Mouse (Mus musculus): ENCODE results near the gene Limk2.

Limk2 gene

GRCm38 (mm10) chr11:3297871-3298812 lies 110.8 kb downstream of the Limk2 start:
- no peak for DNase-seq (ENCODE audit: low spot score)

- no peak for DNase-seq (ENCODE audit: low spot score)
Measured at GRCm38 (mm10) chr11:3296056-3296455, 112.9 kb downstream of the Limk2 start.

- DNase-seq (ENCODE audit: low spot score): no peak
Measured at GRCm38 (mm10) chr11:3294641-3295040, 114.3 kb downstream of the Limk2 start.
